Mouse (Mus musculus) neural tube, embryonic 12.5 days (tissue): Measurements from ENCODE around the gene Sbk2. TPM values are rescaled to one million over a fixed set of nuclear protein-coding genes. Genes with fewer than 3 reads are reported as not detected.

Experiments used
- ATAC-seq: fragments of 200-750 bp; cut with Nextera tagmentation; 2 replicates; pipeline ENCODE4 v1.8.0; 2017; ENCODE audit warnings: low read depth, mild to moderate bottlenecking, moderate TSS enrichment, moderate library complexity; ENCODE audit not compliant: low FRiP score
- H3K27ac ChIP-seq: fragments of 300-500 bp; sonication (generic); 2 replicates; pipeline ENCODE4 v1.5.1; 2016
- H3K27me3 ChIP-seq: fragments of 300-500 bp; sonication (generic); replicated peaks from 2 replicates; pipeline ENCODE4 v1.6.1; 2016; ENCODE audit warnings: mild to moderate bottlenecking
- H3K36me3 ChIP-seq: fragments of 300-500 bp; sonication (generic); 2 replicates; pipeline ENCODE4 v1.6.1; 2016; ENCODE audit warnings: mild to moderate bottlenecking
- H3K4me1 ChIP-seq: fragments of 300-500 bp; sonication (generic); 2 replicates; pipeline ENCODE4 v1.6.1; 2016
- H3K4me2 ChIP-seq: fragments of 300-500 bp; sonication (generic); replicated peaks from 2 replicates; pipeline ENCODE4 v1.6.1; 2016; ENCODE audit warnings: mild to moderate bottlenecking
- H3K4me3 ChIP-seq: fragments of 300-500 bp; sonication (generic); 2 replicates; pipeline ENCODE4 v1.5.1; 2016
- H3K9ac ChIP-seq: fragments of 300-500 bp; sonication (generic); 2 replicates; pipeline ENCODE4 v1.6.1; 2016; ENCODE audit warnings: mild to moderate bottlenecking
- H3K9me3 ChIP-seq: fragments of 300-500 bp; sonication (generic); 2 replicates; pipeline ENCODE4 v1.6.1; 2016; ENCODE audit warnings: mild to moderate bottlenecking
- WGBS: fragments of 180-500 bp; shearing (Covaris S2); methylation state at CpG from one replicate; pipeline ENCODE4 v1.1.7; 2016; 5-methylcytosine and 5-hydroxymethylcytosine counted together
- polyA plus RNA-seq: library from polyadenylated mRNA; unstranded; fragments of >200 nt; fragmentation: Nextera tagmentation; extraction: Ambion mirVana; gene quantifications from 2 replicates; pipeline ENCODE4 v1.2.1, GENCODE M21; 2016

Gene Sbk2
- polyA plus RNA-seq, 1 experiment from 2014 or later, result 0.13 TPM

GRCm38 (mm10) chr7:4988250-4988649 is 24.0 kb upstream of the Sbk2 start:
- WGBS, result 68% methylated on average over 2 of the region's 2 CpGs
- Histone ChIP-seq H3K4me1 (peaks cover 5% of the 10 kb centered on the region), H3K36me3 (peaks cover 21% of the 10 kb centered on the region), H3K9ac (no peak overlapping the region), H3K4me2 (no peak overlapping the region), H3K4me3 (no peak overlapping the region), H3K27me3 (peaks cover 7% of the 10 kb centered on the region), H3K9me3 (0 out of 2 replicates have a peak, but pooled peaks cover 10% of the 10 kb centered on the region), H3K27ac (no peak overlapping the region)
- no peak for ATAC-seq

GRCm38 (mm10) chr7:4976832-4977231 is 12.6 kb upstream of the Sbk2 start:
- Histone ChIP-seq H3K36me3 (no peaks in the 10 kb centered on the region), H3K27ac (no peak overlapping the region), H3K4me2 (no peak overlapping the region), H3K9me3 (peaks cover 4% of the 10 kb centered on the region; the same call in 1 of the 2 replicates), H3K4me1 (no peaks in the 10 kb centered on the region), H3K4me3 (no peak overlapping the region), H3K27me3 (no peaks in the 10 kb centered on the region), H3K9ac (no peak overlapping the region)
- no peak for ATAC-seq
- 89% methylated on average over 7 of the region's 7 CpGs for WGBS

- Histone ChIP-seq H3K9me3 (peaks cover 4% of the 10 kb centered on the region; the same call in 1 of the 2 replicates), H3K27me3 (no peaks in the 10 kb centered on the region), H3K4me1 (no peaks in the 10 kb centered on the region), H3K36me3 (no peaks in the 10 kb centered on the region), H3K9ac (no peak overlapping the region), H3K27ac (no peak overlapping the region), H3K4me3 (no peak overlapping the region), H3K4me2 (no peak overlapping the region)
- WGBS, result 69% methylated on average over 4 of the region's 4 CpGs
- no peak for ATAC-seq
Observed at GRCm38 (mm10) chr7:4975455-4975854, 11.2 kb upstream of the Sbk2 start.

- ATAC-seq, result no peak
- H3K9ac ChIP-seq, result no peak overlapping the region
- peaks cover 3% of the 10 kb centered on the region; the same call in 1 of the 2 replicates for H3K27me3 ChIP-seq
- H3K4me1 ChIP-seq, result no peaks in the 10 kb centered on the region
- peaks cover 4% of the 10 kb centered on the region; the same call in 1 of the 2 replicates for H3K9me3 ChIP-seq
- no peak overlapping the region for H3K4me3 ChIP-seq
- no peaks in the 10 kb centered on the region for H3K36me3 ChIP-seq
- WGBS, result 76% methylated on average over 18 of the region's 18 CpGs
- H3K27ac ChIP-seq, result no peak overlapping the region
- H3K4me2 ChIP-seq, result no peak overlapping the region
Observed at GRCm38 (mm10) chr7:4972321-4973047, 8.3 kb upstream of the Sbk2 start.

- ATAC-seq, result no peak
- 38% methylated on average over 7 of the region's 7 CpGs for WGBS
Observed at GRCm38 (mm10) chr7:4971710-4972109, 7.5 kb upstream of the Sbk2 start.

GRCm38 (mm10) chr7:4971068-4971467 is 6.9 kb upstream of the Sbk2 start, which contains the start of gene Sbk3:
Gene Sbk3 (minus strand): TSS chr7:4971168.
- Histone ChIP-seq H3K27ac (no peak within 1 kb of the TSS), H3K4me1 (no peaks in the 10 kb centered on the region), H3K9ac (no peak within 1 kb of the TSS), H3K36me3 (no peaks in the 10 kb centered on the region), H3K9me3 (no peaks in the 10 kb centered on the region), H3K4me3 (no peak within 1 kb of the TSS), H3K4me2 (no peak within 1 kb of the TSS), H3K27me3 (peaks cover 6% of the 10 kb centered on the region; the same call in 1 of the 2 replicates)
- no peak for ATAC-seq
- 46% methylated on average over 6 of the region's 6 CpGs for WGBS

More at GRCm38 (mm10) chr7:4971710-4972109, 7.5 kb upstream of the Sbk2 start:
- no peak overlapping the region for H3K27ac ChIP-seq
- H3K9ac ChIP-seq, result no peak overlapping the region
- H3K9me3 ChIP-seq, result peaks cover 1% of the 10 kb centered on the region; the same call in 1 of the 2 replicates
- no peak overlapping the region for H3K4me2 ChIP-seq
- no peaks in the 10 kb centered on the region for H3K36me3 ChIP-seq
- H3K27me3 ChIP-seq, result peaks cover 6% of the 10 kb centered on the region; the same call in 1 of the 2 replicates
- H3K4me3 ChIP-seq, result no peak overlapping the region
- no peaks in the 10 kb centered on the region for H3K4me1 ChIP-seq

GRCm38 (mm10) chr7:4964988-4965387 is 782 bp upstream of the Sbk2 start:
- WGBS, result 88% methylated on average over 5 of the region's 5 CpGs
- H3K4me1 ChIP-seq, result no peaks in the 10 kb centered on the region
- H3K36me3 ChIP-seq, result no peaks in the 10 kb centered on the region
- no peak overlapping the region for H3K4me2 ChIP-seq
- H3K4me3 ChIP-seq, result no peak overlapping the region
- no peak overlapping the region for H3K27ac ChIP-seq
- H3K9me3 ChIP-seq, result no peaks in the 10 kb centered on the region
- no peak for ATAC-seq
- peaks cover 6% of the 10 kb centered on the region; the same call in 1 of the 2 replicates for H3K27me3 ChIP-seq
- H3K9ac ChIP-seq, result no peak overlapping the region

GRCm38 (mm10) chr7:4963527-4963926 is 679 bp downstream of the Sbk2 start:
- 77% methylated on average over 5 of the region's 5 CpGs for WGBS
- H3K9me3 ChIP-seq, result no peaks in the 10 kb centered on the region

GRCm38 (mm10) chr7:4957361-4957760 is 6.8 kb downstream of the Sbk2 start:
- Histone ChIP-seq H3K4me3 (no peak overlapping the region), H3K4me2 (no peak overlapping the region), H3K4me1 (no peaks in the 10 kb centered on the region), H3K27me3 (no peaks in the 10 kb centered on the region), H3K9me3 (no peaks in the 10 kb centered on the region), H3K36me3 (no peaks in the 10 kb centered on the region), H3K27ac (no peak overlapping the region), H3K9ac (no peak overlapping the region)
- WGBS, result 84% methylated on average over 10 of the region's 10 CpGs
- ATAC-seq, result no peak

More at GRCm38 (mm10) chr7:4963527-4963926, 679 bp downstream of the Sbk2 start:
- Histone ChIP-seq H3K27ac (no peak overlapping the region), H3K4me1 (no peaks in the 10 kb centered on the region), H3K27me3 (peaks cover 6% of the 10 kb centered on the region; the same call in 1 of the 2 replicates), H3K9ac (no peak overlapping the region), H3K36me3 (no peaks in the 10 kb centered on the region), H3K4me3 (no peak overlapping the region), H3K4me2 (no peak overlapping the region)
- ATAC-seq, result no peak

GRCm38 (mm10) chr7:4953815-4954445 is 10.3 kb downstream of the Sbk2 start:
- WGBS, result 28% methylated on average over 10 of the region's 10 CpGs

GRCm38 (mm10) chr7:4950561-4951342 is 13.5 kb downstream of the Sbk2 start:
- no peaks in the 10 kb centered on the region for H3K27me3 ChIP-seq
- no peak for ATAC-seq
- no peaks in the 10 kb centered on the region for H3K9me3 ChIP-seq
- WGBS, result 87% methylated on average over 19 of the region's 19 CpGs
- no peak overlapping the region for H3K27ac ChIP-seq
- H3K4me3 ChIP-seq, result no peak overlapping the region
- H3K4me2 ChIP-seq, result no peak overlapping the region
- no peaks in the 10 kb centered on the region for H3K36me3 ChIP-seq
- no peak overlapping the region for H3K9ac ChIP-seq
- no peaks in the 10 kb centered on the region for H3K4me1 ChIP-seq

More at GRCm38 (mm10) chr7:4953815-4954445, 10.3 kb downstream of the Sbk2 start:
- H3K9ac ChIP-seq, result no peak overlapping the region
- ATAC-seq, result no peak
- H3K4me2 ChIP-seq, result no peak overlapping the region
- no peaks in the 10 kb centered on the region for H3K4me1 ChIP-seq
- no peak overlapping the region for H3K27ac ChIP-seq
- H3K36me3 ChIP-seq, result no peaks in the 10 kb centered on the region
- no peaks in the 10 kb centered on the region for H3K9me3 ChIP-seq
- H3K27me3 ChIP-seq, result no peaks in the 10 kb centered on the region
- no peak overlapping the region for H3K4me3 ChIP-seq

GRCm38 (mm10) chr7:4948386-4948785 is 15.8 kb downstream of the Sbk2 start:
- H3K9ac ChIP-seq, result no peak overlapping the region
- no peaks in the 10 kb centered on the region for H3K27me3 ChIP-seq
- no peak overlapping the region for H3K4me2 ChIP-seq
- WGBS, result 82% methylated on average over 6 of the region's 6 CpGs
- no peaks in the 10 kb centered on the region for H3K4me1 ChIP-seq
- H3K36me3 ChIP-seq, result no peaks in the 10 kb centered on the region
- H3K27ac ChIP-seq, result no peak overlapping the region
- H3K4me3 ChIP-seq, result no peak overlapping the region
- no peak for ATAC-seq
- H3K9me3 ChIP-seq, result no peaks in the 10 kb centered on the region
